In genomic region chr3:95959807-95960206, GRCm38 (mm10) we compare ENCODE assay signal across 18 mouse cellular contexts. TPM values are rescaled to one million over a fixed set of nuclear protein-coding genes. Genes with fewer than 3 reads are reported as not detected.
DNase-seq lines count a peak whose midpoint lies in the region; ATAC-seq and TF ChIP-seq lines count a peak whose summit lies in the region.
"Had no signal": no experiment of that assay in that cellular context is flagged by ENCODE, and none has a peak within 500 bp of the region (broad histone marks: within the 10 kb centered on the region; RNA-seq: fewer than 3 reads in every experiment).

No protein-coding gene starts in this region.

- WGBS in kidney, postnatal 0 days, result 95% methylated on average over 1 of the region's 1 CpGs

- no peak overlapping the region for H3K4me3 ChIP-seq in kidney, postnatal 0 days (replicated peaks; ENCODE audit: low read depth, low read length)
- H3K4me3 ChIP-seq: hindbrain, embryonic 13.5 days; stomach, embryonic 15.5 days had no signal

- H3K9me3 ChIP-seq in kidney, postnatal 0 days (replicated peaks; ENCODE audit: low read length), result no peaks in the 10 kb centered on the region
- H3K9me3 ChIP-seq: hindbrain, embryonic 13.5 days; stomach, embryonic 15.5 days had no signal

- H3K4me2 ChIP-seq in kidney, postnatal 0 days (ENCODE audit: low read length), result no peak overlapping the region
- H3K4me2 ChIP-seq: hindbrain, embryonic 13.5 days; liver, embryonic 11.5 days; stomach, embryonic 15.5 days had no signal

- H3K27ac ChIP-seq in kidney, postnatal 0 days, result no peak overlapping the region
- H3K27ac ChIP-seq: hindbrain, embryonic 13.5 days; stomach, embryonic 15.5 days had no signal

- DNase-seq in kidney, postnatal 0 days (ENCODE audit: low spot score), result peak; percentile 49
- DNase-seq in kidney, postnatal 36 days, result no peak
- DNase-seq in thymus, postnatal 0 days (ENCODE audit: low spot score), result peak; percentile 34
- no peak for DNase-seq in thymus, postnatal 36 days
- DNase-seq in induced T-regulatory cell, adult 2 months (ENCODE audit: low read depth), result peak; percentile 55
- DNase-seq in spleen, postnatal 4 days (ENCODE audit: low spot score in 2 of 2), result no peak
- DNase-seq in neural tube, embryonic 10.5 days (ENCODE audit: extremely low spot score, low spot score), result no peak
- DNase-seq: cerebellum, adult 11-12 months; cerebellum, postnatal 36 days; gastrocnemius, postnatal 10 days; kidney, adult 18-20 months; layer of hippocampus, postnatal 36 days; left cerebral cortex, postnatal 4 days had no signal

- peak; percentile 51 for TF ChIP-seq CTCF in kidney, postnatal 0 days (IDR thresholded peaks at IDR 0.05; ENCODE audit: low read depth)

- no peaks in the 10 kb centered on the region for H3K4me1 ChIP-seq in kidney, postnatal 0 days (replicated peaks; ENCODE audit: insufficient read depth, low read length)
- H3K4me1 ChIP-seq: hindbrain, embryonic 13.5 days; stomach, embryonic 15.5 days had no signal

- no peak overlapping the region for H3K9ac ChIP-seq in kidney, postnatal 0 days (ENCODE audit: low read depth, low read length)
- H3K9ac ChIP-seq: hindbrain, embryonic 13.5 days; stomach, embryonic 15.5 days had no signal

- no peaks in the 10 kb centered on the region for H3K27me3 ChIP-seq in kidney, postnatal 0 days (ENCODE audit: insufficient read depth, low read length)
- H3K27me3 ChIP-seq: hindbrain, embryonic 13.5 days; stomach, embryonic 15.5 days had no signal

- no peak for ATAC-seq in kidney, postnatal 0 days (replicated peaks; ENCODE audit: low FRiP score, low read depth)
- ATAC-seq: activated CD4-positive, CD25-positive, alpha-beta regulatory T cell, adult 4 months; forebrain, embryonic 16.5 days had no signal

- H3K36me3 ChIP-seq in kidney, postnatal 0 days (ENCODE audit: insufficient read depth, low read length), result no peaks in the 10 kb centered on the region
- H3K36me3 ChIP-seq: hindbrain, embryonic 13.5 days; stomach, embryonic 15.5 days had no signal

RNA-seq across cellular contexts. Expression of gene Anp32e, which starts 30.8 kb away (rescaled TPM):
- 128 and 151 TPM in 2 replicates for polyA plus RNA-seq in kidney, postnatal 0 days (2015; fragmentation: Nextera tagmentation; extraction: Ambion mirVana)
- 463 and 541 TPM in 2 replicates for polyA plus RNA-seq in thymus, postnatal 0 days (2015; fragmentation: Nextera tagmentation; extraction: Ambion mirVana)

RNA-seq across cellular contexts. Expression of gene Plekho1, which starts 36.0 kb away (rescaled TPM):
- 41.5 and 42.5 TPM in 2 replicates for polyA plus RNA-seq in kidney, postnatal 0 days (2015; fragmentation: Nextera tagmentation; extraction: Ambion mirVana)
- 36.8 and 37.0 TPM in 2 replicates for polyA plus RNA-seq in thymus, postnatal 0 days (2015; fragmentation: Nextera tagmentation; extraction: Ambion mirVana)

RNA-seq across cellular contexts. Expression of gene Car14, which starts 55.3 kb away (rescaled TPM):
- polyA plus RNA-seq in kidney, postnatal 0 days (2015; fragmentation: Nextera tagmentation; extraction: Ambion mirVana), result 12.9 and 15.2 TPM in 2 replicates
- polyA plus RNA-seq in thymus, postnatal 0 days (2015; fragmentation: Nextera tagmentation; extraction: Ambion mirVana), result 1.8 and 2.2 TPM in 2 replicates
- polyA plus RNA-seq: activated CD4-positive, CD25-positive, alpha-beta regulatory T cell, adult 4 months had no signal

Comparison
In these comparisons a context has a peak if more than half of its experiments do, and no peak if none do; other contexts are left out.
1. DNase-seq: peak in kidney, postnatal 0 days (single experiment), thymus, postnatal 0 days (single experiment) and induced T-regulatory cell, adult 2 months (single experiment); none in kidney, postnatal 36 days (0 of 2), thymus, postnatal 36 days (0 of 2), spleen, postnatal 4 days (0 of 2) and neural tube, embryonic 10.5 days (single experiment).